Mouse (Mus musculus): ENCODE results near the gene Bcl7c.

- TF ChIP-seq MAFK (IDR thresholded peaks at IDR 0.05; ENCODE audit: insufficient replicate concordance, low read length), result no peak
- no peak for TF ChIP-seq CTCF (conservative IDR thresholded peaks at IDR 0.05 in 1 of 2, IDR thresholded peaks at IDR 0.05 in 1 of 2; ENCODE audit: low read depth in 2 of 2, low read length in 2 of 2)
- TF ChIP-seq ZMIZ1 (IDR thresholded peaks at IDR 0.05; ENCODE audit: low read depth, low read length), result no peak
- TF ChIP-seq EP300 (IDR thresholded peaks at IDR 0.05; ENCODE audit: low read length), result no peak
- TF ChIP-seq RAD21 (IDR thresholded peaks at IDR 0.05; ENCODE audit: low read depth, low read length), result no peak
- TF ChIP-seq POLR2A (IDR thresholded peaks at IDR 0.05; ENCODE audit: low read depth, low read length), result no peak
- no peak for TF ChIP-seq CHD2 (IDR thresholded peaks at IDR 0.05; ENCODE audit: low read length)
- TF ChIP-seq MEF2A (IDR thresholded peaks at IDR 0.05; ENCODE audit: borderline replicate concordance, low read depth, low read length), result no peak
- TF ChIP-seq POLR2AphosphoS2 (IDR thresholded peaks at IDR 0.05; ENCODE audit: low read depth, low read length), result no peak
- TF ChIP-seq MAZ (IDR thresholded peaks at IDR 0.05; ENCODE audit: low read depth, low read length), result no peak
- no peak for TF ChIP-seq USF2 (conservative IDR thresholded peaks at IDR 0.05; ENCODE audit: low read depth, low read length)
- no peak for TF ChIP-seq TBP (conservative IDR thresholded peaks at IDR 0.05; ENCODE audit: low read depth, low read length)
- TF ChIP-seq NELFE (IDR thresholded peaks at IDR 0.05; ENCODE audit: low read depth, low read length), result no peak
- TF ChIP-seq BHLHE40 (IDR thresholded peaks at IDR 0.05; ENCODE audit: low read depth, low read length), result no peak
These were observed 33.3 kb downstream of the Bcl7c start for GRCm38 (mm10) chr7:127675391-127675811.
